In the genomic region with DNA sequence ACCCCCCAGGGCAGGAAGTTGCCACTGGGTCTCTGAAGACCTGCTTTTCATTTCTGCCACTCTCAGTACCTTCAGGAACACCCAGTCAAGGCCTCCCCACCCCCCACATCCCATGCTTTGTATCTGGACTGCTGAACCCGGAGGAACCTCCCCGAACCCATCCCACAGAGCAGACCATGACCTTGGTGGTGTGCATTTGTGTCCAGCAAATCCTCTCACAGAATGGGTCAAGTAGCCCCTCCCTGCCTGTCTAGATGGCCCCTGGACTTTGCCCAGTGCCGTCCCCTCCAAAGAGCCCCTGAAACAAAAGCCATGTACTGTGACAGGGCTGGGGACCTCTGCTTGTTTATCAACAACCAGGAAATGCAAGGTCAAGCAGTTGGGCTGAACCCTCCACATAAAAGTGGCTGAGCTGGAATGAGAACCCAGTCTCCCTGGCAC, we compare ENCODE assay signal across 10 mouse cellular contexts. TPM values are rescaled to one million over a fixed set of nuclear protein-coding genes. Genes with fewer than 3 reads are reported as not detected.
DNase-seq lines count a peak whose midpoint lies in the region; ATAC-seq and TF ChIP-seq lines count a peak whose summit lies in the region.
"Had no signal": no experiment of that assay in that cellular context is flagged by ENCODE, and none has a peak within 500 bp of the region (broad histone marks: within the 10 kb centered on the region; RNA-seq: fewer than 3 reads in every experiment).

No protein-coding gene starts in this region.

- ATAC-seq in forebrain, embryonic 13.5 days = no peak
- no peak for ATAC-seq in forebrain, embryonic 11.5 days (replicated peaks; ENCODE audit: low FRiP score)
- no peak for ATAC-seq in forebrain, embryonic 16.5 days

- H3K27me3 ChIP-seq in forebrain, embryonic 13.5 days = peaks cover 5% of the 10 kb centered on the region
- no peaks in the 10 kb centered on the region for H3K27me3 ChIP-seq in forebrain, embryonic 11.5 days (ENCODE audit: control insufficient read depth, insufficient read depth, low read length)
- H3K27me3 ChIP-seq in E14TG2a.4 (ENCODE audit: insufficient read depth, low read length) = no peaks in the 10 kb centered on the region
- peaks cover 3% of the 10 kb centered on the region; the same call in 1 of the 2 replicates for H3K27me3 ChIP-seq in forebrain, embryonic 16.5 days (replicated peaks; ENCODE audit: control insufficient read depth, insufficient read depth, low read length)
- H3K27me3 ChIP-seq in limb, embryonic 10.5 days (ENCODE audit: low read depth, poor library complexity, severe bottlenecking) = peaks cover 9% of the 10 kb centered on the region

- H3K4me2 ChIP-seq in forebrain, embryonic 13.5 days = peak overlapping the region; percentile 32
- no peak overlapping the region for H3K4me2 ChIP-seq in forebrain, embryonic 11.5 days (ENCODE audit: low read depth, low read length, severe bottlenecking)
- H3K4me2 ChIP-seq in forebrain, embryonic 16.5 days (ENCODE audit: low read length) = 0 out of 2 replicates have a peak overlapping the region, but pooled peaks have one; percentile 12

- H3K36me3 ChIP-seq in forebrain, embryonic 13.5 days (ENCODE audit: poor library complexity, severe bottlenecking) = no peaks in the 10 kb centered on the region
- H3K36me3 ChIP-seq in forebrain, embryonic 11.5 days (ENCODE audit: control insufficient read depth, insufficient read depth, low read length) = no peaks in the 10 kb centered on the region
- peaks cover 28% of the 10 kb centered on the region for H3K36me3 ChIP-seq in E14TG2a.4 (ENCODE audit: insufficient read depth, low read length)
- H3K36me3 ChIP-seq in forebrain, embryonic 16.5 days (ENCODE audit: control insufficient read depth, insufficient read depth) = no peaks in the 10 kb centered on the region
- H3K36me3 ChIP-seq in limb, embryonic 10.5 days = no peaks in the 10 kb centered on the region

- peak overlapping the region; percentile 44; the same call in 1 of the 2 replicates for H3K27ac ChIP-seq in forebrain, embryonic 13.5 days
- H3K27ac ChIP-seq in forebrain, embryonic 11.5 days (ENCODE audit: low read depth, low read length) = no peak overlapping the region
- peak overlapping the region; percentile 35 for H3K27ac ChIP-seq in forebrain, embryonic 16.5 days (ENCODE audit: low read length)
- H3K27ac ChIP-seq in limb, embryonic 10.5 days = peak overlapping the region; percentile 19; the same call in 1 of the 2 replicates

- H3K4me3 ChIP-seq in forebrain, embryonic 13.5 days = no peak overlapping the region
- no peak overlapping the region for H3K4me3 ChIP-seq in forebrain, embryonic 11.5 days (ENCODE audit: low read depth, low read length)
- peak overlapping the region; percentile 52 for H3K4me3 ChIP-seq in E14TG2a.4 (replicated peaks; ENCODE audit: low read length)
- H3K4me3 ChIP-seq in forebrain, embryonic 16.5 days (replicated peaks; ENCODE audit: low read length) = no peak overlapping the region
- H3K4me3 ChIP-seq in limb, embryonic 10.5 days = no peak overlapping the region

- H3K4me1 ChIP-seq in forebrain, embryonic 13.5 days = peaks cover 45% of the 10 kb centered on the region
- H3K4me1 ChIP-seq in forebrain, embryonic 11.5 days (replicated peaks; ENCODE audit: control insufficient read depth, insufficient read depth, low read length) = peaks cover 7% of the 10 kb centered on the region
- H3K4me1 ChIP-seq in E14TG2a.4 (replicated peaks; ENCODE audit: low read depth, low read length) = peaks cover 75% of the 10 kb centered on the region
- peaks cover 46% of the 10 kb centered on the region for H3K4me1 ChIP-seq in forebrain, embryonic 16.5 days (replicated peaks; ENCODE audit: control insufficient read depth, insufficient read depth, low read length)
- peaks cover 39% of the 10 kb centered on the region for H3K4me1 ChIP-seq in limb, embryonic 10.5 days

- no peak overlapping the region for H3K9ac ChIP-seq in forebrain, embryonic 13.5 days
- no peak overlapping the region for H3K9ac ChIP-seq in forebrain, embryonic 11.5 days (ENCODE audit: low read length)
- H3K9ac ChIP-seq in forebrain, embryonic 16.5 days (replicated peaks; ENCODE audit: low read depth, low read length) = peak overlapping the region; percentile 16; the same call in 1 of the 2 replicates

- DNase-seq in forebrain, embryonic 11.5 days (ENCODE audit: low spot score) = no peak
- no peak for DNase-seq in limb, embryonic 10.5 days (ENCODE audit: low spot score)
- DNase-seq in testis, postnatal 14 days (ENCODE audit: low spot score) = peak; percentile 81
- no peak for DNase-seq in c-Kit-positive CD71-positive TER-119-positive erythroid progenitor cells, embryonic 14.5 days (ENCODE audit: low spot score)
- DNase-seq in left cerebral cortex, adult 8-10 months (ENCODE audit: low spot score in 2 of 2) = no peak

- TF ChIP-seq CTCF in E14TG2a.4 (conservative IDR thresholded peaks at IDR 0.05; ENCODE audit: low read length) = no peak

- WGBS in forebrain, embryonic 13.5 days = 64% methylated on average over 3 of the region's 3 CpGs
- WGBS in forebrain, embryonic 11.5 days = 64% methylated on average over 3 of the region's 3 CpGs
- 48% methylated on average over 3 of the region's 3 CpGs for WGBS in forebrain, embryonic 16.5 days
- 61% methylated on average over 3 of the region's 3 CpGs for WGBS in limb, embryonic 10.5 days

- no peaks in the 10 kb centered on the region for H3K9me3 ChIP-seq in forebrain, embryonic 13.5 days (replicated peaks)
- H3K9me3 ChIP-seq in forebrain, embryonic 11.5 days (ENCODE audit: control insufficient read depth, low read length) = no peaks in the 10 kb centered on the region
- no peaks in the 10 kb centered on the region for H3K9me3 ChIP-seq in E14TG2a.4 (ENCODE audit: low read length)
- no peaks in the 10 kb centered on the region for H3K9me3 ChIP-seq in forebrain, embryonic 16.5 days (ENCODE audit: control insufficient read depth, low read length)
- no peaks in the 10 kb centered on the region for H3K9me3 ChIP-seq in limb, embryonic 10.5 days (replicated peaks)

RNA-seq across cellular contexts. Expression of a gene that starts 2.4 kb away (rescaled TPM):
- 12.0 and 15.9 TPM in 2 replicates for polyA plus RNA-seq in forebrain, embryonic 13.5 days (2015; fragmentation: Nextera tagmentation; extraction: Ambion mirVana)
- 10.4 and 11.9 TPM in 2 replicates for polyA plus RNA-seq in forebrain, embryonic 11.5 days (2014; fragmentation: Nextera tagmentation; extraction: Ambion mirVana)
- 25.1 and 28.4 TPM in 2 replicates for polyA plus RNA-seq in forebrain, embryonic 16.5 days (2015; fragmentation: Nextera tagmentation; extraction: Ambion mirVana)
- 8.1 and 8.5 TPM in 2 replicates for polyA plus RNA-seq in limb, embryonic 10.5 days (2016; fragmentation: Nextera tagmentation; extraction: Ambion mirVana)
- 10 to 100 TPM; 33.6 to 37.8 (median 36.0) TPM for total RNA-seq in left cerebral cortex, adult 8-10 months (2022)

RNA-seq across cellular contexts. Expression of a gene that starts 2.9 kb away (rescaled TPM):
- polyA plus RNA-seq in forebrain, embryonic 13.5 days (2015; fragmentation: Nextera tagmentation; extraction: Ambion mirVana) = 2.3 and 3.0 TPM in 2 replicates
- 2.7 and 4.2 TPM in 2 replicates for polyA plus RNA-seq in forebrain, embryonic 11.5 days (2014; fragmentation: Nextera tagmentation; extraction: Ambion mirVana)
- 4.4 and 5.0 TPM in 2 replicates for polyA plus RNA-seq in forebrain, embryonic 16.5 days (2015; fragmentation: Nextera tagmentation; extraction: Ambion mirVana)
- 1.1 and 2.1 TPM in 2 replicates for polyA plus RNA-seq in limb, embryonic 10.5 days (2016; fragmentation: Nextera tagmentation; extraction: Ambion mirVana)
- total RNA-seq in left cerebral cortex, adult 8-10 months (2022) = 10 to 100 TPM; 31.4 to 38.1 (median 34.6) TPM

RNA-seq across cellular contexts. Expression of a gene that starts 7.6 kb away (rescaled TPM):
- polyA plus RNA-seq in forebrain, embryonic 13.5 days (2015; fragmentation: Nextera tagmentation; extraction: Ambion mirVana) = not detected in 2 replicates
- polyA plus RNA-seq in forebrain, embryonic 11.5 days (2014; fragmentation: Nextera tagmentation; extraction: Ambion mirVana) = not detected in 2 replicates
- polyA plus RNA-seq in forebrain, embryonic 16.5 days (2015; fragmentation: Nextera tagmentation; extraction: Ambion mirVana) = not detected in 2 replicates
- not detected in 2 replicates for polyA plus RNA-seq in limb, embryonic 10.5 days (2016; fragmentation: Nextera tagmentation; extraction: Ambion mirVana)
- total RNA-seq in left cerebral cortex, adult 8-10 months (2022) = not detected
- polyA plus RNA-seq: embryonic facial prominence, embryonic 11.5 days; neural tube, embryonic 11.5 days had no signal

RNA-seq across cellular contexts. Expression of a gene that starts 25.0 kb away (rescaled TPM):
- polyA plus RNA-seq in forebrain, embryonic 13.5 days (2015; fragmentation: Nextera tagmentation; extraction: Ambion mirVana) = 84.6 and 104 TPM in 2 replicates
- 67.9 and 76.7 TPM in 2 replicates for polyA plus RNA-seq in forebrain, embryonic 11.5 days (2014; fragmentation: Nextera tagmentation; extraction: Ambion mirVana)
- 105 and 141 TPM in 2 replicates for polyA plus RNA-seq in forebrain, embryonic 16.5 days (2015; fragmentation: Nextera tagmentation; extraction: Ambion mirVana)
- 42.8 and 49.9 TPM in 2 replicates for polyA plus RNA-seq in limb, embryonic 10.5 days (2016; fragmentation: Nextera tagmentation; extraction: Ambion mirVana)
- 100 to 1,000 TPM; 299 to 358 (median 333) TPM for total RNA-seq in left cerebral cortex, adult 8-10 months (2022)
